Mouse (Mus musculus) ES-E14 (cell line): ENCODE results near the gene Celf3.

ENCODE experiments used
- CHD2 ChIP-seq: IDR thresholded peaks from 2 replicates; pipeline ENCODE4 v1.6.1; 2014; ENCODE audit warnings: mild to moderate bottlenecking, low read depth, low read length, inconsistent platforms
- MAFK ChIP-seq: IDR thresholded peaks from 2 replicates; pipeline ENCODE4 v1.6.1; 2014; ENCODE audit warnings: mild to moderate bottlenecking, low read depth, low read length, inconsistent platforms; ENCODE audit not compliant: insufficient read depth
- ZC3H11A ChIP-seq: IDR thresholded peaks from 2 replicates; pipeline ENCODE4 v1.6.1; 2012; ENCODE audit warnings: low read depth, mild to moderate bottlenecking, inconsistent platforms, low read length, borderline replicate concordance
- ZNF384 ChIP-seq: IDR thresholded peaks from 2 replicates; pipeline ENCODE4 v1.6.1; 2012; ENCODE audit warnings: low read depth, low read length, inconsistent platforms

- TF ChIP-seq ZC3H11A (no peak), ZNF384 (no peak), CHD2 (no peak), MAFK (no peak)
Observed at GRCm38 (mm10) chr3:94479564-94479963, 1.5 kb downstream of the Celf3 start.
